Mouse (Mus musculus): ENCODE results near the gene Zfp865. TPM values are rescaled to one million over a fixed set of nuclear protein-coding genes. Genes with fewer than 3 reads are reported as not detected.
"Not testable (repeated sequence)": the region's sequence is repeated elsewhere in the genome, so short reads cannot be mapped to it uniquely, and the experiment has no call there.

Gene Zfp865
- total RNA-seq, 2 experiments from 2014 or later = 43.8 to 45.9 TPM

GRCm38 (mm10) chr7:5015118-5016001 is 4.8 kb upstream of the Zfp865 start, which contains the start of gene Gm44973:
Gene Gm44973, plus strand, starts transcription at chr7:5015496.
- intact Hi-C loops (cut with DNase I) = loop anchor here (5.0 kb wide), 1 partner anchor 37 kb away; the partner anchor contains the start of gene Zfp580
- DNase-seq = peak; percentile 98

- no peak for DNase-seq
- intact Hi-C loops (cut with DNase I) = loop anchor here (5.0 kb wide), 1 partner anchor 36 kb away; the partner anchor contains the start of gene Zfp580
These were observed 4.1 kb upstream of the Zfp865 start for GRCm38 (mm10) chr7:5016057-5016456.

GRCm38 (mm10) chr7:5016920-5017319 is 3.3 kb upstream of the Zfp865 start:
- no peak for DNase-seq
- intact Hi-C loops (cut with DNase I) = loop anchor here (5.0 kb wide), 1 partner anchor 35 kb away; the partner anchor contains the start of gene Zfp580

- intact Hi-C loops (cut with DNase I) = loop anchor here (5.0 kb wide), 1 partner anchor 35 kb away; the partner anchor contains the start of gene Zfp580
- DNase-seq = no peak
These were observed 2.8 kb upstream of the Zfp865 start for GRCm38 (mm10) chr7:5017352-5017751.

GRCm38 (mm10) chr7:5017931-5018330 is 2.2 kb upstream of the Zfp865 start:
- intact Hi-C loops (cut with DNase I) = loop anchor here (5.0 kb wide), 1 partner anchor 34 kb away; the partner anchor contains the start of gene Zfp580
- no peak for DNase-seq

GRCm38 (mm10) chr7:5019576-5019975 is 600 bp upstream of the Zfp865 start:
- intact Hi-C loops (cut with DNase I) = loop anchor here (5.0 kb wide), 1 partner anchor 33 kb away; the partner anchor contains the start of gene Zfp580

GRCm38 (mm10) chr7:5020685-5021084 is 509 bp downstream of the Zfp865 start:
- intact Hi-C loops (cut with DNase I) = no loop called here

More at GRCm38 (mm10) chr7:5019576-5019975, 600 bp upstream of the Zfp865 start:
- not testable (repeated sequence) for DNase-seq

GRCm38 (mm10) chr7:5021197-5021596 is 1.0 kb downstream of the Zfp865 start:
- intact Hi-C loops (cut with DNase I) = no loop called here
- no peak for DNase-seq

More at GRCm38 (mm10) chr7:5020685-5021084, 509 bp downstream of the Zfp865 start:
- DNase-seq = no peak

GRCm38 (mm10) chr7:5029543-5029942 is 9.4 kb downstream of the Zfp865 start:
- no peak for DNase-seq
- intact Hi-C loops (cut with DNase I) = no loop called here

GRCm38 (mm10) chr7:5029946-5030345 is 9.8 kb downstream of the Zfp865 start:
- intact Hi-C loops (cut with DNase I) = no loop called here
- DNase-seq = no peak

- no peak for DNase-seq
- intact Hi-C loops (cut with DNase I) = no loop called here
These were observed 10.5 kb downstream of the Zfp865 start for GRCm38 (mm10) chr7:5030554-5031275.

- no peak for DNase-seq
These were observed 11.3 kb downstream of the Zfp865 start for GRCm38 (mm10) chr7:5031496-5031895.

GRCm38 (mm10) chr7:5033818-5034217 is 13.6 kb downstream of the Zfp865 start, which contains the start of gene 4632433K11Rik:
Gene 4632433K11Rik, plus strand, starts transcription at chr7:5034118.
- intact Hi-C loops (cut with DNase I) = no loop called here
- DNase-seq = no peak

More at GRCm38 (mm10) chr7:5031496-5031895, 11.3 kb downstream of the Zfp865 start:
- intact Hi-C loops (cut with DNase I) = no loop called here

- DNase-seq = no peak
- intact Hi-C loops (cut with DNase I) = no loop called here
These were observed 15.5 kb downstream of the Zfp865 start for GRCm38 (mm10) chr7:5035628-5036027.

GRCm38 (mm10) chr7:5036136-5036535 is 16.0 kb downstream of the Zfp865 start:
- no peak for DNase-seq
- intact Hi-C loops (cut with DNase I) = no loop called here

GRCm38 (mm10) chr7:5037026-5037425 is 16.9 kb downstream of the Zfp865 start:
- no peak for DNase-seq
- intact Hi-C loops (cut with DNase I) = no loop called here

- intact Hi-C loops (cut with DNase I) = no loop called here
- DNase-seq = no peak
These were observed 17.3 kb downstream of the Zfp865 start for GRCm38 (mm10) chr7:5037467-5037866.

- intact Hi-C loops (cut with DNase I) = no loop called here
- DNase-seq = peak; percentile 93
These were observed 18.0 kb downstream of the Zfp865 start, which contains the start of gene Zfp784 for GRCm38 (mm10) chr7:5038109-5038732. Gene Zfp784, minus strand, starts transcription at chr7:5038446.

GRCm38 (mm10) chr7:5038940-5039339 is 18.8 kb downstream of the Zfp865 start:
- intact Hi-C loops (cut with DNase I) = no loop called here
- DNase-seq = no peak

GRCm38 (mm10) chr7:5044981-5045380 is 24.8 kb downstream of the Zfp865 start:
- DNase-seq = no peak
- intact Hi-C loops (cut with DNase I) = loop anchor here (10.0 kb wide), 1 partner anchor 110 kb away; no protein-coding TSS in a partner anchor
